Mouse (Mus musculus) thymus, postnatal 4 days (tissue): ENCODE measurements around the gene H2afy.

Source experiments
- DNase-seq: peaks from one replicate; pipeline ENCODE4 v3.0.0; 2021

H2afy gene

GRCm38 (mm10) chr13:56110694-56111531 is 25.2 kb downstream of the H2afy start:
- no peak for DNase-seq

DNA sequence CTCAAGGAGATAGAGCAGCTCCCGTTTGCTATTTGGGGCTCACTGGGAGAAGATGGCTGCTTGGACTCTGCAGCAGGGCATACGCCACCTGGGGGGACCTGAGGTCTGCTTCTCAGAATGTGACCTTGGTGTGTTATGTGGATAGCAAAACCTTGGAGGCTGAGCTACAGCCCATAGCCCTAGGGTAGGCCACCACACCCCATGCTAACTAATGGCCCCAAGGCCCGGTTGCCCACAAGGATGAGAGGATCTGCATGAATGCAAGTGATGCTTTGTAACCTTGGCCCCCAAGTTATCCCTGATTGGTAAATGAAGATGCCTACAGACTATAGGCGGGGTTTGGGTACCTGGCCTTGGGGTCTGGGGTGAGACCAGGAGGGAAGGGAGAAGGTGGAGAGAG is 26.5 kb downstream of the H2afy start:
- no peak for DNase-seq

- DNase-seq: no peak
Observed at GRCm38 (mm10) chr13:56108849-56109519, 27.2 kb downstream of the H2afy start.

DNA sequence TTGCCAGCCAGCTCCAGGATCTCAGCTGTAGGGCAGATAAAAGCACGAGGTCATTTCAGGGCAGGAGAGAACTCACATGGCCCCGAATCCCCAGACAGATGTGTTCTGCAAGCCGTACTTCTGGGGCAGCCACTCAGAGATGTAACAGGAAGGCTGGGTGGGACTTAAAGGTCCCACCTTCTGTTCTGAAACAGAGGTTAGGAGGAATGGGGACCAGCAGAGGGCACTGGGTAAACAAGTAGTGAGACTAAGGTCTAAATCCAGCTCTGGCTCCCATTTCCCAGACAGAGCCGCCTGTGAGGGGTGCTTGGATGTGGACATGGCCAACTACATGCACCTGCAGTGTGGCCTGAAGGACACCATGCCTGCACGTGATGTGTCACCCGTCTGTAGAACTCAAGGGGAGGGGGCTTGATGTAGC is 31.2 kb downstream of the H2afy start:
- peak; percentile 61 for DNase-seq

DNA sequence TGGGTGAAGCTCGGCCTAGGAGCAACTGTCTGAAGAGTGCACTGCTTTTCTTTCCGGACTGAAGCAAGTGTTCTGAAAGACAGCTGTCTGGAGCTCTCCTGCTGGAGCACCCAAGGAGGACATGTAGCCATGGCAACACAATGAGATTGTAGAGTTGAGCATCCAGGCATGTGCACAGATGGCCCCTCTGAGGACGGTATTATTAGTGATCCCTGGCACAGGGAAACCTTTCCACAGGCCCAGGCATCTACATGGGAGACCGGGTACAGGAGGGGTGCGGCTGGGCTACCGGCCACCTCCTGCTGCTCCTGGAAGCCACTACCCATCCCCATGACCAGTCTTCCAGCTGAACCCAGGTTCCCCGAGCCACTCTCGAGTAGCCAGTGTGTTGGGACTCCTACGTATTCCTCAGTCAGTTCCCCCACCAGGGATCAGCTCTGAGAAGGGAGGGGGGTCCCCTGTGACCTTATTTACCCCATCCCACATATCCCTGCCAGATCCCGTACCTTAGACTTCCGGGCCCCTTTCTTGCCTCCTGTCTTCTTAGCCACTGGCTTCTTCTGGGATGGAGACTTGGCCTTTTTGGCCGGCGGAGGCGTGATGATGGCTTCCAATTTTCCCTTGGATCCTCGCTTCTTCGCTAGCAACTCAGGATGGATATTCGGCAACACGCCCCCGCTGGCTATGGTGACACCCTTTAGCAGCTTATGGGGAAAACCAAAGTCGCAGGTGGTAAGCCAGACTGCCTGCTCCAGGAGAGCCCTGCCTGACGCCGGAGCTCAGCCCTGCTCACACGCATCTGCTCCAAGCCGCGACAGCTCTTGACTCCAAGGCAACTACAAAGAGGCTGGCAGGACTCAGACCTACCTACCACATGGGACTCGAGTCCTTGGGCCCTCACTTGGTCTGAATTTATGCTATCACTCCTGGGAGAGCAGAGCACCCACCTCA is 32.1 kb downstream of the H2afy start:
- no peak for DNase-seq

- DNase-seq: no peak
Observed at GRCm38 (mm10) chr13:56102160-56102559, 34.0 kb downstream of the H2afy start.

DNA sequence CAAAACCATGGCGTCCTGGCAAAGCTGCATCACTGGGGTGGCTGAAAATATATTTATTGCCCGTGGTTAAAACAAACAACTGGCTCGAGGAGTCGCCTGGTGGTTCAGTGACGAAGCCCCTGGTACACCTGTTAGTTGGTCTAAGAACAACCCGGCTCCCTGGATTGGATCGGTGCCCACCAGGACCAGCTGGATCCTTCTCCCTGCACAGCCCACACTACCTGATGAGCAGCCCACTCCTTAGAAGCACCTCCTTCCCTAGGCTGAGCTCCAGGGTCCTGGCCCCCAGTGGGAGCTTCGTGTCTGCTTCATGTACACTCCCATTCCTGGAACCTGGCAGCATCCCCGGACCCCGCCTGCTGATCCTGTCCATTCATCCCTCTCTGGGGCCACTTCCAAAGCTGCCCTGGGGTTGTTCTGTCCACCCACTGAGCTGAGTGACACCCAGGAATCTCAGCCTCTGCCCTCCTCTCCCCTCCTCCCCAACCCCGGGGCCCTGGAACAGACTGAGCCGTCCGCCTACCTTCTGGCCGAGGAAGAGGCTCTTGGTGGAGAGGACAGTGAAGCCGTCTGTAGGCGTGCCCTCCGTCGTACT is 40.5 kb downstream of the H2afy start:
- DNase-seq: no peak

DNA sequence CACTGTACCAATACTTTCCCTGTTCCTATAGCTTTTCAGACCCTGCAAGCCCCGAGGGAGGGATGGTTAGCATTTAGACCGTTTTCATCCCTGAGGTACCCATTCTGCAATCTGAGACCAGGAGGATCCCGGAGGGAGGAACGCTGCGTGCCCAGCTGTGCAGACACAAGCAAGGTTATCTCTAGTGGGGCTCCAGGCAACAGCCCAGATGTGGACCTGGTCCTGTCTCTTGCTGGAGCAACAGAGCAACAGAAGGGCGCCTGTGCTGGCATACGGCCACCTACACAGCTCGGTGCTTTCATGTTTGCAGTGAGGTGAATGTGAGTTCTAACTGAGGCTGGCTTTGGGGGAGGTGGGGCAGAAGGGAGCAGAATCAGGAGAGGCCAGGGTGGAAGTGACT is 41.6 kb downstream of the H2afy start:
- no peak for DNase-seq

- no peak for DNase-seq
Observed at GRCm38 (mm10) chr13:56093680-56094079, 42.5 kb downstream of the H2afy start.

DNA sequence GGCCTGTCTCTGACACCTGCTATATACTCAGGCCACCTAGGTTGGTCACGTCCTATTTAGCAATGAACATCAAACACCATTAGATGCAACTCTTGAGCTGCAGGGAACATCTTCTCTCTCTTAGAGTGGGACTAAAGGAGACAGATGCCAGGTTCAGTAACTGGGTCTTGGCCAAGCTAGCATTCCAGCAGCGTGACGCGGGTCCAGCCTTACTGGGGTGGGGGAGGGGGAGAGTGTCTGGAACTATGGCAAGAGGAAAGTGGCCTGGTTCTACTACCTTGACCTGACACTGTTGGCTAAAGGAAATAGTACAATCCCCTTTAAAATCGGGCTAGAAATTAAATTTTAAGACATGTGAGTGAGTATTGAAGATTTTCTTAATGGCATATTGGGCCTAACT is 43.6 kb downstream of the H2afy start:
- no peak for DNase-seq

- DNase-seq: peak; percentile 36
Observed at GRCm38 (mm10) chr13:56090597-56090996, 45.6 kb downstream of the H2afy start.

- no peak for DNase-seq
Observed at GRCm38 (mm10) chr13:56088602-56089001, 47.6 kb downstream of the H2afy start.

- no peak for DNase-seq
Observed at GRCm38 (mm10) chr13:56087936-56088335, 48.2 kb downstream of the H2afy start.

DNA sequence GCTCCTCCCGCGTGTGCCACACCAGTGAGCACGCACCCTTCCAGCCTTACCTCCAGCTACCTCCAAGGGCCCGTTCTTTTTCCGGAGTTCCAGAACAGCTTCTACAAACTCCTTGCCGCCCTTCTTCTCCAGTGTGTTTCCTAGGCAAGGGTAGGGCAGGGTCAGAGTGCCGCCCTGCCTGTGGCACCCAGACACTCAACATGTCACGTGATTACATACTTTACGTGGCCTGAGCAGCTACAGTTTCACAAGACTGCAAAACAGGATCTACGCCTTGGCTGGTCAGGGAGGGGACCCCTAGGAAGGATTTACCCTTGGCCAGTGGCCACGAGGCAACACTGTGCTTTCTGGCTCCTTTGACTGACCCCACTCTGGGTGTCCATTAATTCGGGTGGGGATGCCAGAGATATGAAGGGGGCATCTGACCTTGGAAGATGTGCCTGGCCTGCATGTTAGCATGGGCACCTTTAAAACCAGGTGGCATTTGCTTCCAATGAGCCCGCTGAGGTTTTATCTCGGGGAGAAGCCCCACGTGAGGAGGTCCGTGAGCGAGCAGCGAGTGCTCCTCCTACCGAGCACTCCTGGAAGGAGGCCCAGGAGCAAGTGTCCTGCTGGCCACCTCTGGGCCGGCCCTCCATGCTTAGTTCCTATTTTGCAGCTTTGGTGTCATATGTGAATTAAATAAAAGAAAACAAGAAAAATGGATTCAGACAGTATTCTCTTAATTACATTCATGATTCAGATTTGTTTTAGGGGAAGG is 51.8 kb downstream of the H2afy start:
- DNase-seq: no peak

- no peak for DNase-seq
Observed at GRCm38 (mm10) chr13:56081656-56082055, 54.5 kb downstream of the H2afy start.

DNA sequence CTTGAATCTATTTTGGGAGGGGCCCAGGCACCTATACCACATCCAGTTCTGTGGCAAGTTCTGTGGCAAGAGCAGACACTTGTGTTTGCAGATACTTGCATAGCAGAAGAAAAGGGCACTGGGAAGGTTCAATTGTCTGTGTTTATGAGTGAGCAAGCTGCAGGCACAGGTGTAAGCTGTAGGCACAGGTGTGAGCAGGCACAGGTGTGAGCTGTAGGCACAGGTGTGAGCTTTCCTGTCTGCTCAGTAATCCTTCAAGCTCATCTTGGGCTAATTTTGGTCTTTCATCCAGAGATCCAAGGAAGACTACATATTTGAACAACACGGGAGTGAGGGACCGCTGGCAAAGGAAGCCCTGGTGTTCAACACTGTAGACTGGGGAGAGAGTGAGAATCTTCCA is 56.5 kb downstream of the H2afy start:
- DNase-seq: no peak

DNA sequence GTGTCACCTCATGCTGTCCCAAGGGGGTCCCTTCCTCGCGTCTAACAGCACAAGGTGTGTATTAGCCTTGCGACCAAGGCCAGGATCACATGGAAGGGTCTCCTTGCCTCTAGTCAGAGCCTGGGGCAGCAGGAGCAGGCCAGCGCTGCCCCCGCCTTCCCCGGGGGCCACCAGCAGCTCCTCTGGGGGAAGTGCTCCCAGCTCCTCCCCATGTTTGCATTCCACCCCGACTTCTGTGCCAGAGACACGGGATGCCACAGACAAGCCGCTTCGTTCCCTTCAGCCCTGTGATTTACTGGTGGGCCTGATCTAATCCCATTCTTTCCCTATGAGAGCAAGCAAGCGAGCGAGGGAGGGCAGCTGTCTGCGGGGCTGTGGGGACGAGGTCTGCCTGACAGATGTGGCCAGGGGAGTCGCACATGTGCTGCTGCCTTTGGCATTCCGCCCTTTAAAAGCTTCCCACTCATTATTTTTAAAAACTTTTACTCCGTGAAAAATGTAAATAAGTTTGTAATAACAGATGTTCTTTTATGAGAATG is 57.4 kb downstream of the H2afy start:
- no peak for DNase-seq

GRCm38 (mm10) chr13:56075930-56076329 is 60.2 kb downstream of the H2afy start:
- DNase-seq: no peak

- DNase-seq: no peak
Observed at GRCm38 (mm10) chr13:56073186-56073585, 63.0 kb downstream of the H2afy start.

- DNase-seq: peak; percentile 31
Observed at GRCm38 (mm10) chr13:56072268-56072607, 63.9 kb downstream of the H2afy start.

DNA sequence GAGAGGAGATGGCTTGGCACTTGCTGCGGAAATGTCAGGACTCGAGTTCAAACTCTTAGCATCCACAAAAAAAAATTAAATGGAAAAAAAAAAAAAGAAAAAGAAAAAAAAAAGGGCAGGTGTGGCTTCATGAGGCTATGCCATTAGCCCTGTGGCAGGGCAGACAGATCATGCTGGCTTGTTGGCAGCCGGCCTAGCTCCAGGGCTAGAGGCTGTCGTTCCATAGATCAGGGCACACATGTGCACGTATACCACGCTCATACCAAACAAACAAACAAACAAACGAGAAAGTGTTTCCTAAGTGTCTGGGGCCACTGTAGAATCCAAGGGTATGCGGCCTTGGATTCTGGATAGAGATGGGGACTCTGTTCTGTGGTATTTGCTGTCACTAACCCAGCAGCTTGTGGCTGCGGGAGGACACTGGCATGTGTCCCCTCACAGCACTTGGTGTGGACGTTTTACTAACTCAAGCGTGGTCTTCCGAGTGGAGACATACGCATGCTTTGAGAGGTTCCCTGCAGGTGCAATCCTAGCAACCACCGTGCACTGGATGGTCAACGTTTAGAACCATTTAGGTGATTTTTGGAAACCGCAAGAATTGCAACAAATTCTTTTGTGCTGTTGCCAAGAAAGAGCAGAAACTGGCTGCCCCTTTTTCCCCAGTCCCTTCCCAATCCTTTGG is 64.4 kb downstream of the H2afy start:
- DNase-seq: no peak
